Mouse (Mus musculus) stomach, embryonic 15.5 days (tissue): ENCODE results near the gene D430042O09Rik. TPM values are rescaled to one million over a fixed set of nuclear protein-coding genes. Genes with fewer than 3 reads are reported as not detected.

ENCODE experiments used
- ATAC-seq: fragments of 200-750 bp; cut with Nextera tagmentation; 2 replicates; pipeline ENCODE4 v1.8.0; 2017; ENCODE audit warnings: low read depth, moderate number of reproducible peaks, moderate TSS enrichment; ENCODE audit not compliant: insufficient read depth, low FRiP score
- H3K27ac ChIP-seq: fragments of 300-500 bp; sonication (generic); 2 replicates; pipeline ENCODE4 v1.5.1; 2015; ENCODE audit warnings: mild to moderate bottlenecking, inconsistent platforms
- H3K27me3 ChIP-seq: fragments of 300-500 bp; sonication (generic); replicated peaks from 2 replicates; pipeline ENCODE4 v1.6.1; 2015; ENCODE audit warnings: inconsistent platforms
- H3K36me3 ChIP-seq: fragments of 300-500 bp; sonication (generic); 2 replicates; pipeline ENCODE4 v1.6.1; 2015; ENCODE audit warnings: inconsistent platforms
- H3K4me1 ChIP-seq: fragments of 300-500 bp; sonication (generic); 2 replicates; pipeline ENCODE4 v1.6.1; 2015; ENCODE audit warnings: inconsistent platforms
- H3K4me2 ChIP-seq: fragments of 300-500 bp; sonication (generic); 2 replicates; pipeline ENCODE4 v1.6.1; 2015; ENCODE audit warnings: mild to moderate bottlenecking, inconsistent platforms
- H3K4me3 ChIP-seq: fragments of 300-500 bp; sonication (generic); replicated peaks from 2 replicates; pipeline ENCODE4 v1.5.1; 2015; ENCODE audit warnings: inconsistent platforms
- H3K9ac ChIP-seq: fragments of 300-500 bp; sonication (generic); 2 replicates; pipeline ENCODE4 v1.6.1; 2015; ENCODE audit warnings: inconsistent platforms
- H3K9me3 ChIP-seq: fragments of 300-500 bp; sonication (generic); 2 replicates; pipeline ENCODE4 v1.6.1; 2016; ENCODE audit warnings: inconsistent platforms
- WGBS: fragments of 180-500 bp; shearing (Covaris S2); methylation state at CpG from one replicate; pipeline ENCODE4 v1.1.7; 2015; 5-methylcytosine and 5-hydroxymethylcytosine counted together
- polyA plus RNA-seq: library from polyadenylated mRNA; unstranded; fragments of >200 nt; fragmentation: Nextera tagmentation; extraction: Ambion mirVana; gene quantifications from 2 replicates; pipeline ENCODE4 v1.2.1, GENCODE M21; 2015

Gene D430042O09Rik
- polyA plus RNA-seq, 1 experiment from 2014 or later = 6.0 TPM

- no peak for ATAC-seq
- no peak overlapping the region for H3K9ac ChIP-seq
- no peaks in the 10 kb centered on the region for H3K36me3 ChIP-seq
- no peak overlapping the region for H3K27ac ChIP-seq
- no peak overlapping the region for H3K4me3 ChIP-seq
- no peaks in the 10 kb centered on the region for H3K4me1 ChIP-seq
- H3K27me3 ChIP-seq = no peaks in the 10 kb centered on the region
- H3K4me2 ChIP-seq = no peak overlapping the region
- 76% methylated on average over 1 of the region's 1 CpGs for WGBS
- H3K9me3 ChIP-seq = no peaks in the 10 kb centered on the region
Measured at GRCm38 (mm10) chr7:125744774-125745173, 37.1 kb downstream of the D430042O09Rik start.

GRCm38 (mm10) chr7:125746621-125747315 lies 39.1 kb downstream of the D430042O09Rik start:
- Histone ChIP-seq H3K27me3 (no peaks in the 10 kb centered on the region), H3K36me3 (no peaks in the 10 kb centered on the region), H3K4me2 (no peak overlapping the region), H3K4me1 (no peaks in the 10 kb centered on the region), H3K9me3 (no peaks in the 10 kb centered on the region), H3K27ac (no peak overlapping the region), H3K9ac (no peak overlapping the region), H3K4me3 (no peak overlapping the region)
- WGBS = 74% methylated on average over 2 of the region's 2 CpGs
- no peak for ATAC-seq

GRCm38 (mm10) chr7:125747316-125747690 lies 39.6 kb downstream of the D430042O09Rik start:
- H3K4me2 ChIP-seq = no peak overlapping the region
- H3K4me1 ChIP-seq = no peaks in the 10 kb centered on the region
- no peak overlapping the region for H3K9ac ChIP-seq
- WGBS = 55% methylated on average over 7 of the region's 7 CpGs
- H3K27ac ChIP-seq = no peak overlapping the region
- H3K36me3 ChIP-seq = no peaks in the 10 kb centered on the region
- H3K4me3 ChIP-seq = no peak overlapping the region
- no peaks in the 10 kb centered on the region for H3K9me3 ChIP-seq
- H3K27me3 ChIP-seq = no peaks in the 10 kb centered on the region
- ATAC-seq = no peak

GRCm38 (mm10) chr7:125748186-125748585 lies 40.5 kb downstream of the D430042O09Rik start:
- ATAC-seq = no peak

GRCm38 (mm10) chr7:125752699-125753325 lies 45.1 kb downstream of the D430042O09Rik start:
- 66% methylated on average over 7 of the region's 7 CpGs for WGBS
- H3K4me1 ChIP-seq = no peaks in the 10 kb centered on the region
- ATAC-seq = no peak

More at GRCm38 (mm10) chr7:125748186-125748585, 40.5 kb downstream of the D430042O09Rik start:
- Histone ChIP-seq H3K4me3 (no peak overlapping the region), H3K4me1 (no peaks in the 10 kb centered on the region), H3K27ac (no peak overlapping the region), H3K36me3 (no peaks in the 10 kb centered on the region), H3K9ac (no peak overlapping the region), H3K9me3 (no peaks in the 10 kb centered on the region), H3K27me3 (no peaks in the 10 kb centered on the region), H3K4me2 (no peak overlapping the region)
- WGBS = 55% methylated on average over 3 of the region's 3 CpGs

GRCm38 (mm10) chr7:125753326-125753715 lies 45.6 kb downstream of the D430042O09Rik start:
- Histone ChIP-seq H3K27me3 (no peaks in the 10 kb centered on the region), H3K9ac (no peak overlapping the region), H3K36me3 (no peaks in the 10 kb centered on the region), H3K4me1 (no peaks in the 10 kb centered on the region), H3K4me2 (no peak overlapping the region), H3K4me3 (no peak overlapping the region), H3K9me3 (no peaks in the 10 kb centered on the region), H3K27ac (no peak overlapping the region)
- WGBS = 88% methylated on average over 3 of the region's 3 CpGs
- ATAC-seq = no peak

More at GRCm38 (mm10) chr7:125752699-125753325, 45.1 kb downstream of the D430042O09Rik start:
- no peaks in the 10 kb centered on the region for H3K36me3 ChIP-seq
- H3K4me3 ChIP-seq = no peak overlapping the region
- H3K9ac ChIP-seq = no peak overlapping the region
- H3K27ac ChIP-seq = no peak overlapping the region
- H3K4me2 ChIP-seq = no peak overlapping the region
- H3K27me3 ChIP-seq = no peaks in the 10 kb centered on the region
- no peaks in the 10 kb centered on the region for H3K9me3 ChIP-seq

- H3K9ac ChIP-seq = no peak overlapping the region
- H3K9me3 ChIP-seq = no peaks in the 10 kb centered on the region
- no peak overlapping the region for H3K4me2 ChIP-seq
- no peak for ATAC-seq
- no peak overlapping the region for H3K4me3 ChIP-seq
- WGBS = 36% methylated on average over 6 of the region's 6 CpGs
- H3K27ac ChIP-seq = no peak overlapping the region
- no peaks in the 10 kb centered on the region for H3K4me1 ChIP-seq
- no peaks in the 10 kb centered on the region for H3K27me3 ChIP-seq
- no peaks in the 10 kb centered on the region for H3K36me3 ChIP-seq
Measured at GRCm38 (mm10) chr7:125756806-125757205, 49.1 kb downstream of the D430042O09Rik start.

- 65% methylated on average over 6 of the region's 6 CpGs for WGBS
- no peak for ATAC-seq
Measured at GRCm38 (mm10) chr7:125757896-125758623, 50.4 kb downstream of the D430042O09Rik start.

GRCm38 (mm10) chr7:125762289-125762688 lies 54.6 kb downstream of the D430042O09Rik start:
- Histone ChIP-seq H3K36me3 (no peaks in the 10 kb centered on the region), H3K4me3 (no peak overlapping the region), H3K27me3 (no peaks in the 10 kb centered on the region), H3K9me3 (no peaks in the 10 kb centered on the region), H3K4me1 (no peaks in the 10 kb centered on the region), H3K4me2 (no peak overlapping the region), H3K27ac (no peak overlapping the region), H3K9ac (no peak overlapping the region)
- no peak for ATAC-seq
- WGBS = 89% methylated on average over 2 of the region's 2 CpGs

More at GRCm38 (mm10) chr7:125757896-125758623, 50.4 kb downstream of the D430042O09Rik start:
- Histone ChIP-seq H3K4me1 (no peaks in the 10 kb centered on the region), H3K9ac (no peak overlapping the region), H3K9me3 (no peaks in the 10 kb centered on the region), H3K27me3 (no peaks in the 10 kb centered on the region), H3K4me2 (no peak overlapping the region), H3K36me3 (no peaks in the 10 kb centered on the region), H3K27ac (no peak overlapping the region), H3K4me3 (no peak overlapping the region)

- no peaks in the 10 kb centered on the region for H3K36me3 ChIP-seq
- 72% methylated on average over 7 of the region's 7 CpGs for WGBS
- no peak for ATAC-seq
Measured at GRCm38 (mm10) chr7:125762883-125763830, 55.5 kb downstream of the D430042O09Rik start.

GRCm38 (mm10) chr7:125764373-125764772 lies 56.7 kb downstream of the D430042O09Rik start:
- H3K9ac ChIP-seq = no peak overlapping the region
- H3K4me1 ChIP-seq = no peaks in the 10 kb centered on the region
- no peaks in the 10 kb centered on the region for H3K9me3 ChIP-seq
- no peaks in the 10 kb centered on the region for H3K27me3 ChIP-seq
- H3K4me3 ChIP-seq = no peak overlapping the region
- no peak overlapping the region for H3K27ac ChIP-seq
- H3K4me2 ChIP-seq = no peak overlapping the region
- no peaks in the 10 kb centered on the region for H3K36me3 ChIP-seq
- 84% methylated on average over 3 of the region's 3 CpGs for WGBS
- ATAC-seq = no peak

More at GRCm38 (mm10) chr7:125762883-125763830, 55.5 kb downstream of the D430042O09Rik start:
- no peak overlapping the region for H3K4me3 ChIP-seq
- no peaks in the 10 kb centered on the region for H3K9me3 ChIP-seq
- no peaks in the 10 kb centered on the region for H3K4me1 ChIP-seq
- no peak overlapping the region for H3K27ac ChIP-seq
- H3K4me2 ChIP-seq = no peak overlapping the region
- H3K27me3 ChIP-seq = no peaks in the 10 kb centered on the region
- no peak overlapping the region for H3K9ac ChIP-seq
